Mouse (Mus musculus) brain, embryonic 14.5 days (tissue): ENCODE results near the gene Stambpl1.

Experiments
- CTCF ChIP-seq: fragments of 200-500 bp; IDR thresholded peaks from 2 replicates; pipeline ENCODE4 v1.5.1; 2012; ENCODE audit warnings: inconsistent platforms, mild to moderate bottlenecking, moderate library complexity, borderline replicate concordance; ENCODE audit not compliant: insufficient read depth, insufficient read length; ENCODE audit errors: extremely low read depth
- POLR2A ChIP-seq: fragments of 200-500 bp; IDR thresholded peaks from 2 replicates; pipeline ENCODE4 v1.6.1; 2012; ENCODE audit warnings: mild to moderate bottlenecking, inconsistent platforms, borderline replicate concordance; ENCODE audit not compliant: poor library complexity, insufficient read depth, insufficient read length, severe bottlenecking; ENCODE audit errors: extremely low read depth

DNA sequence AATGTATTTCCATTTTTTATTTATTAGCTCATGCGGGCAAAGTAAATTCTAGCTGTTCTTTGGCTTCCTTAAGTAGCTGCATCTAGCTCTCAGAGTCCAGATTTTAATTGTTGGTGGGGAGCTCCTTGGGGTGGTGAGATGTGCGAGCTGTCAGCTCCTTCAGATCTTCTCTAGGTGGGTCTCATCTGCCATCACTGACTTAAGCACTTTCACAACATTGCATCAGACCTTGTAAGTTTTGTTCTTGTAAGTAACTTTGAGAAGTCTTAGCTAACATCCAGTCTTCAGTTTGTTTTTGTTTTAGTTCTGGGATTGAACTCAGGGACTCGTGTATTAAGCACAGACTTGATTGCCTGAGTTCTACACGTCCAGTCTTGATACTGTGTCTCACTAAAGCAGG lies 6.9 kb downstream of the Stambpl1 start:
- no peak for TF ChIP-seq CTCF
- no peak for TF ChIP-seq POLR2A
